Mouse (Mus musculus) CH12.LX (cell line): ENCODE data around the gene Aph1a.

ENCODE experiments used
- CTCF ChIP-seq, 2 experiments: IDR thresholded peaks in 1 of 2; conservative IDR thresholded peaks in 1 of 2; 2 replicates each; pipeline ENCODE4 v1.5.1; 2011 to 2012; ENCODE audit warnings: low read depth in 2 of 2, low read length in 2 of 2, improper control_type of control experiment in 1 of 2, inconsistent platforms in 1 of 2, mild to moderate bottlenecking in 1 of 2, moderate library complexity in 1 of 2
- E2F4 ChIP-seq: IDR thresholded peaks from 2 replicates; pipeline ENCODE4 v1.6.1; 2011; ENCODE audit warnings: low read depth, low read length, improper control_type of control experiment; ENCODE audit not compliant: insufficient replicate concordance
- EP300 ChIP-seq: IDR thresholded peaks from 2 replicates; pipeline ENCODE4 v1.6.1; 2011; ENCODE audit warnings: low read length, improper control_type of control experiment
- GABPA ChIP-seq: IDR thresholded peaks from 2 replicates; pipeline ENCODE4 v1.6.1; 2012; ENCODE audit warnings: low read depth, low read length, improper control_type of control experiment, inconsistent platforms; ENCODE audit not compliant: insufficient replicate concordance
- HCFC1 ChIP-seq: IDR thresholded peaks from 2 replicates; pipeline ENCODE4 v1.6.1; 2012; ENCODE audit warnings: low read depth, mild to moderate bottlenecking, inconsistent platforms, low read length, improper control_type of control experiment
- MAX ChIP-seq: IDR thresholded peaks from 2 replicates; pipeline ENCODE4 v1.6.1; 2011; ENCODE audit warnings: low read length, improper control_type of control experiment
- POLR2A ChIP-seq: IDR thresholded peaks from 2 replicates; pipeline ENCODE4 v1.6.1; 2011; ENCODE audit warnings: low read depth, mild to moderate bottlenecking, improper control_type of control experiment, low read length
- TBP ChIP-seq: conservative IDR thresholded peaks from 2 replicates; pipeline ENCODE4 v1.6.1; 2011; ENCODE audit warnings: low read depth, low read length, improper control_type of control experiment
- UBTF ChIP-seq: IDR thresholded peaks from 2 replicates; pipeline ENCODE4 v1.6.1; 2012; ENCODE audit warnings: low read depth, mild to moderate bottlenecking, inconsistent platforms, low read length, improper control_type of control experiment, moderate library complexity
- USF1 ChIP-seq: IDR thresholded peaks from 2 replicates; pipeline ENCODE4 v1.6.1; 2014; ENCODE audit warnings: low read depth, mild to moderate bottlenecking, inconsistent platforms, low read length, improper control_type of control experiment
- USF2 ChIP-seq: conservative IDR thresholded peaks from 2 replicates; pipeline ENCODE4 v1.6.1; 2011; ENCODE audit warnings: low read depth, low read length, improper control_type of control experiment
- ZC3H11A ChIP-seq: IDR thresholded peaks from 2 replicates; pipeline ENCODE4 v1.6.1; 2012; ENCODE audit warnings: low read depth, mild to moderate bottlenecking, inconsistent platforms, low read length, improper control_type of control experiment

DNA sequence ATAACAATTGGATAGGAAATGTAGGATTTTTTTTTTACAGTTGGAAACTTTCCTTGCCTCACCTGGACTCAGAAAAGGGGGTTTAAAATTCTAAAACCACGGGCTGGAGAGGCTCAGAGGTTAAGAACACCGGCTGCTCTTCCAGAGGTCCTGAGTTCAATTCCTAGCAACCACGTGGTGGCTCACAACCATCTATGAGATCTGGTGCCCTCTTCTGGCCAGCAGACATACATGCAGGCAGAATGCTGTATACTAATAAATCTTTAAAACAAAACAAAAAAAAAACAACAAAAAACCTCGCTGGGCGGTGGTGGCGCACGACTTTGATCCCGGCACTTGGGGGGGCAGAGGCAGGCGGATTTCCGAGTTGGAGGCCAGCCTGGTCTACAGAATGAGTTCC lies 32.6 kb upstream of the Aph1a start:
- TF ChIP-seq GABPA (no peak), POLR2A (no peak), USF1 (peak; percentile 6; the same call in 1 of the 2 replicates), CTCF (conservative IDR thresholded peaks at IDR 0.05 in 1 of 2, IDR thresholded peaks at IDR 0.05 in 1 of 2; ENCODE audit: low read depth in 2 of 2, low read length in 2 of 2) (peak in 1 of 2 experiments; percentile 56; a peak in 2 of 4 replicates), USF2 (no peak), EP300 (no peak), ZC3H11A (no peak), E2F4 (no peak), HCFC1 (no peak), UBTF (no peak), MAX (peak; percentile 35; the same call in 1 of the 2 replicates), TBP (no peak)
